Mouse (Mus musculus) right cerebral cortex, postnatal 10 days (tissue): ENCODE results near the gene Cdk15.

Experiments
- DNase-seq, 2 experiments: peaks; one replicate each; pipeline ENCODE4 v3.0.0; 2021; ENCODE audit warnings: low spot score in 2 of 2

Cdk15 gene

DNA sequence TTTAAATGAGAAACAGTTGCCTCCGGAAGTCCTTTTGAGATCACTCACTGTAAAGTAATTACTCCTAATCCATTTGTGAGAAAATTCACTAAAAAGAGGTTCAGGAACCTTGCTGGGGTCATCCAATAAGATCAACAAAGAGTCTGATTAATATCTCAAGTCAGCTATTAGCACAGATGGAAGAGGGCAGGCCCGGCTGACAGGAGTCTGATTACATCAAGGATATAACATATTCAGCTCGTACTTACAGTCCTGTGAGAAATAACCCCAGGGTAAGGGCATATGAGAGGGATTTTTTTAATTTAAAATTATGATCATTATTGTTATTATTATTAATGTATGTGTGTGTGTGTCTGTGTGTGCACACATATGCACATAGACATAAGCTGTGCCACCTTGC, 15.5 kb downstream of the Cdk15 start:
- DNase-seq, result no peak

GRCm38 (mm10) chr1:59285880-59286279, 29.2 kb downstream of the Cdk15 start:
- DNase-seq, result no peak

DNA sequence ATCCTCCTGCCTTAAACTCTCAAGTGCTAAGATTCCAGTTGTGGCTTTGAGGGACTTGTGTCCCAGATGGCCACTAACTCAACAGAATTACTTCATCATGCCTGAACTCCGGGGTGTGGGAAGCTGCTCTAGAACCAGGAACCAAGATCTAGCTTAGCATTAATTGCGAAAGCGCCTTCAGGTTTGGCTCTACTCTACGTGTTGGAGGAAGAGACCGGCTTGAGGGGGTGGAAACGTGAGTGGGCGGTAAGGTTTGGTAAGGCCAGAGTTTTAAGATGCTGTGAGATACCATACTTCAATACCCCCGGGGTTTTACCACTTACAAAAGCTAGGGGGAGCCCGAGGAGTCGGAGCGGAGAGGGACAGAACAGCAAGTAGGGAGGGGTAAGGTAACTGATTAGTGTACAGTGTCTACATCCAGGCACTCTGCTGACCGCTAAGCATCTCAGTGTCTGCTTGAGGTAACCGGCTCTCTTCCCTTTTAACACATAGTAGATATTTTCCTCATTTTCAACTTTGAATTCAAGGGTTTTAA, 29.7 kb downstream of the Cdk15 start:
- no peak for DNase-seq

GRCm38 (mm10) chr1:59287733-59288132, 31.0 kb downstream of the Cdk15 start:
- DNase-seq, result no peak

GRCm38 (mm10) chr1:59291652-59292051, 34.9 kb downstream of the Cdk15 start:
- DNase-seq, result no peak

DNA sequence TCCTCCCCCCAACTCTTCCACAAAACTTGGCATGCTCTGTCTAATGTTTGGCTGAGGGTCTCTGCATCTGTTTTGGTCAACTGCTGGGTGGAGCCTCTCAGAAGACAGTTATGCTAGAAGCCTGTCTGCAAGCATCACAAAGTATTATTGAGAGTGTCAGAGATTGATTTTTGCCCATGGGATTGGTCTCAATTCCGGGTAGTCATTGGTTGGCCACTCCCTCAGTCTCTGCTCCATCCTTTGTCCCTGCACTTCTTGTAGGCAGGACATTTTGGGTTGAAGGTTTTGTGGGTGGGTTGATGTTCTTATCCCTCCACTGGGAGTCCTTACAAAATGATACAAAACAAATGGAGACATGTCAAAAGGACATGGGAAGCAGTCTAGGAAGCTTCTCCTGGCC, 39.1 kb downstream of the Cdk15 start:
- DNase-seq, result no peak

DNA sequence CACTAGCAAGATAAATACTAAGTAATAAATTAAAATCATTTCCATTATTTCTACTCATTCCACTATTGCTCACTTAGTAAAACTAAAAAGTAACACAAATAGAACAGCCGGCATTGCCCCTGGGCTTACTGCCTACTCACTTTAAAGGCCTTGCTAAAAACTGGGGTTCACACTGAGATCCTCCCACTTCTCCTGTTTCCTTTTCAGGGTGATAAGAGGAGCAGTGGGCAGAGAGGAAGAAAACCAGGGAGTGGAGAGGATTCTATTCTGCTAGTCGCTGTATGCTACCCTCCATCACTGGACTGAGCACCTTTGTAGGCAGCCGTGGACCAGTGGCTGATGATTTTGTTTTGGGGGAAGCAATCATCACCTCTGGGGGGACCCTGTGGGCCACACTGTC, 40.5 kb downstream of the Cdk15 start:
- no peak for DNase-seq

DNA sequence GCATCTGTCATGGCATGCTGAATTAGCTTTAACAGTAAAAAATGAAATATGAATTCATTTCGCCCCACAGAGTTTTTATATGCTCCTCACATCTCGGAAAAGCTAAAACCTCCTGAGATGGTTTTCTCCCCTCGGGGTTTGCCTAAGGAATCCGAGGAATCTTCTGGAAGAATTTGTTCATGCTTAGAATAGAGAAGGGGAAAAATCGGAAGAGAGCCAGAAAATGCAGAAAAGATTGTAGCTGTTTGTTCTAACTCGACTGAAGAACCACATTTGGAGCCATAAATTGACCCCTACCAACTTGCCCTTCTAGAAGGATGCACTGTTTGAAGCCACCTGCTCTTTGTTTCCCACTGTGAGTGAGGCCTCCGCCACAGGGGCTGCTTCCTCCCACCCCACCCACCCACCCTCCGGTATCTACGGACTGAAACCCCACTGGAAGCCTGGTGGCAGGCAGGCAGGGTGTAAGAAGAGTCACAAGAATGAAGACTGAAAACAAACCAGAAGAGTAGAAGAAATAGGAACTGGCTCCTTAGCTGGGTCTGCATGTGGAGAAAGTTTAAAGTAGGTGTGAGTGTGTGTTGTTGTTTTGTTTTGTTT, 41.9 kb downstream of the Cdk15 start:
- no peak for DNase-seq

DNA sequence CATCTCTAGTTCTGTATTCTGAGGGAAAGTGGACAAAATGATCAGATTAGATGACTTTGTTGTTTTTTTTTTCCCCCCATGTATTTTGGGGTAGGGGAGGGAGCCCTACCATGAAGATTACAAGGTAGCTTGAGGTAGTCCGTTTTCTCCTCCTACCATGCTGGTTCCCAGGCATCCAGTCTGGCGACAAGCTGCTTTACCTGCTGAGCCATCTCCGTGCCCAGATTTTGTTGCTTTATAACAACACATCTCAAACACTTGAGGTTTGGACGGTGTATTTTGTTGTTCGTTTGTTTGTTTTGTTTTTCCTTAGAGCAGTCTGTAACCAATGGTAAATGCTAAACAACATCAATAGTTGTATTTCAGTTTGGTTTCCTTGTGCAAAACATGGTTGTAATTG, 50.6 kb downstream of the Cdk15 start:
- DNase-seq, result no peak

DNA sequence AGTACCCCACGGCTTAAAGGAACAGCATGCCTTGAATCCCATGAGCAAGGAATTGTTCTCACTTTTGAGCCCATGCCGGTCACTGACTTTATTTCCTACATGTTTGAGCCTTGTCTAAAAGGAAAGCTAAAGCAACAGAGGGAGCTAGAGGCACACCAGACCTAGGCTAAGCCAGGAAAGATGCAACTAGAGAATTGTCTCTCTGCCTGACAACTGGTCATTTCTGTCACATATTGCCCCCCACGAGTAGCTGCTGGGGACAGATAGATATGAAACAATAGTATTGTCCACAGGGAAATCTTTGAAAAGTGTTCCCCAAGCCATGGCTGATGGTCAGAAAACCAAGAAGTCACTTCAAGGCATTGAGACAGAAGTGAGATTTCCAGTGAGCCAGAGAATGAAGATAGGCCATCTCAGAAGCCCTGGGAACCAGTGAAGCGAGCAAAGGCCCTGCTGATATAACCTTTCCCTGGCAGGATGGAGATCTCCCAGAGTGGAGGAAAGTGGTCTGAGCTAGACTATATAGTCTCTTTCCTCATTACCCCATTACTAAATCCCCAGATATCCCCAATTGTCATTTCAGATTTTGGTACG, 54.7 kb downstream of the Cdk15 start:
- DNase-seq, result no peak

DNA sequence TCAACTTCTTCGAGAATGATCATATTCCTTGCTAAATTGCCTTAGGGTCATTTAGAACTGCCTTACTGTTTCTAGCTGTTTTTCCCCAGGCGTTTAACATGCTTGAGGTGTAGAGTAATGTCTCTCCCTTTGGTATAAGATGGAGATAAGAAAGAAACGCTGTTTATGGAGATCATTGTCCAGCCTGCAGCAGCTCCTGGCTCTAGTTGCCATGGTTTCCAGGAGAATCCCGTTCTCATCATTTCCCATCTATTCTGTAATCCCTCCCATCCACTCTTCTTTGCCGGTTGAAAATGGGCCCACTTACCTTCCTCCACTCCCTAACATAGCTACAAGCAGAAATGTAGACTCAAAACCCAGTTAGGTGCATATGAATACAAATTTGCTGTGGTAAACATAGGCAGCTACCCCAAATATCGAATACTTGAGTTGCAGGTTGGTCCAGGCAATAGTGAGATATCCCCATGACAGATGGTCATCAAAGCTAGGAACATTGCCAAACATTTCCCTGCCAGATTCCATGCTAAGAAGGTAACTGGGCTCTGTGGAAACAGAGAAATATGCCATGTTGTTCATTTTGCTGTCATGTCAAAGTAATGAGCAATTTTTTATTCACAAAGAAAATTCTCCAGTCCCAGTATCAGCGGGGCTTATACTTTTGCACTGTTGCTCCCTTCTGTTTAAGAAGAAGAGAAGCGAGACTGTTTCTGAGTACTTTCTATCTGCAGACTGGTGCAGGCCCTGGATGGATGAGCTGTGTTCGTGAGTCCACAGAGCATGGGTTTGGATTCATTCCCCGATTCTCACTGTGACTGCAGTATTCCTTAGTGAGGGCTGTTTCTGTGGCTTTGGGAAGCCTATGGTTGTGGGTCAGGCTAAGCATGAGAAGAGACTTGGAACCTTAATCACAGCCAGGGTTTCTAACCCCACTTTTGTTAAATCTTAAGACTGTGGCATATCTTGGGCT, 55.8 kb downstream of the Cdk15 start:
- no peak for DNase-seq

DNA sequence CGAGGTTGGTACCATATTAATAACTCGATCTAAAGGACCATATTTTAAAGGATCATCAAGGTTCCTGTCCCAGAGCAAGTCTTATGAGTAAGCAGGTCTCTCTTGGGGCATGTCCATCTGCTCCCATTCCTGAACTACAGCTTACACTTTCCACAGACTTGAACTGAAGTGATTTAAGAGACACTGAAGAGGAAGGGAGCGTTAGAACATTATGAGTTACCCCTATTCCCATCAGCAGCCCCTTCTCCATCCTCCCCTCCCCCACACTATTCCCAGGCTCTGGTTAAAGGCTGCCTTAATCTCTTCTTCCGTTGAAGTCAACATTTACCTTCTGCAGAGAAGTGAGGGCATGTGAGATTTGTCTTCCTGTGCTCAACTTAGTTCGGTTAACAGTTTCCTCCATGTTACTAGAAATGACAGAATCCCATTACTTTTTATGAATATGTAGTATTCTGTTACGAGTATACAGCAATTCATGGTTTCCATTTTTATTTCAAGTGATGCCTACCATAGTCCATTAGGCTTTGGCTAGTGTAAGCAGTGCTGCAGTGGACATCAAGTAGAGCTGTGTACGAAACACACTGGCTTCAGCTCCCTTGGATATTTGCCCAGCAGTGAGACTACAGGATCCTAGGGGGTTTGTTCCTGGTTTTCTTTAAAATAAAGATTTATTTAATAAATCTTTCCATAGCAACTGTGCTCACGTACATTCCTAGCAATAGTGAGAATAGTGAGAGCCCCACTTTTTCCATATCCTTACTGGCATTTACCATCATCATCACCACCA, 56.6 kb downstream of the Cdk15 start:
- DNase-seq, result no peak

- DNase-seq, result no peak
Measured at GRCm38 (mm10) chr1:59315057-59315807, 58.5 kb downstream of the Cdk15 start.

DNA sequence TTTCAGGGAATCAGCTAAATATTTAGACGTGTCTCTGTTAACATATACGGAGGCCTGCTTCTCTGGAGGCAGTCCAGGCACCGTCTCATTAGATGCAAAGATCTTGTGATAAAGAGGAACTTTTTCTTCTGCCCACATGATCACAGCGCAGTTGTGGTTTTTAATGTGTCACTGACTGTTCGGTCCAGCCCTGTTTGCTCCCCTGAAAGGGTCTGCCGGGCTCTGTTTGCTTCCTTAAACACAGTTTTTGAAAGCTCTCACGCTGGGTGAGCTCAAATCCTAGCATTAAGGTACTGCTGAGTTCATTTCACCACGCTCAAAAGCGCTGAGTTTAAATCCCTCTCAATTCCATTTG, 59.3 kb downstream of the Cdk15 start:
- DNase-seq, result no peak

DNA sequence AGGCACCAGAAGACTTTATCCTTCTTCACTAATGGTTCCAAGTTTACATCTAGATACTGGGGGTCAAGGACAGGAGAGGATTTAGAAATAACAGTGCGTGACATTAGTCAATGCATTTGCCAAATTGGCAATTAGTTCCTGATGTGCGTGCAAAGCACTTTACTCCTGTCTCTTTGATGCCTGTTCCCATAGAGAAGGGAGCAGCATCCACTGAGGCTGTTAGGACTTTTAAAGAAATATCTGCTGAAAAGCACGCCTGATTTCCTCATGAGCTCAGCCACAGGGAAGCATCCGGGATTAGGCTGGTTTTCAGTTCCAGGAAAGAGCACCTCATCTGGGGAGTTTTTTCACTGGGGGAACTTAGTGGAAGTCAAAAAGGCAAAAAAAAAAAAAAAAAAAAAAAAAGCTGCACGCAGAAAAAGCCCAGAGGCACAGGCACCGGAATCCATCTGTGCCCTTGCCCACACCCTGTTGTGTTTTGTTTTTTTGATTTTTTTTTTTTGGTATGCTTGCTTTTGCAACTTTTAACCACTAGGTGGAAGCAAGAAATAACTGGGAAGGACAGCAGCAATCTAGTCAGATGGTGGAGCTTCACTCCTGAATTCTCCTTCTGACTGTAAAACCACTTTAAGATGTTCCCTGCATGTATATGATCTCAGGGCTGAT, 59.8 kb downstream of the Cdk15 start:
- DNase-seq, result no peak

- no peak for DNase-seq
Measured at GRCm38 (mm10) chr1:59317397-59317796, 60.7 kb downstream of the Cdk15 start.

DNA sequence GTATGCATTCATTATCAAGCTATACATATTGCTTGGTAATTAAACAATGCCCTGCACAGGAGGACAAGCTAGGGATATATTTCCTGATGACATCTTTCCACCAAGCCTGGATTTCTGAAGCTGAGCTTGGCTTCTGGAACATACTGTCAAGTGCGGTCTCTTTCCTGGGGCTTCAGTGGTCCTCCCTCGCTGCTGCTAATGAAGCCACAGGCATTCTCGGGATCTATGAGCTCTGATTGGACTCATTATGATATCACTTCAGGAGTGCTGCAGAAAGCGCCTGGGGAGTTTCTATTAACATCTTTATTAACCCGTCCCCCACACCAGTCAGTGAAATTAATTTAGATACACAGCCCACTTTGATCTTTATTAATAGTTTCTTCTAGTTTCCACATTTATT, 62.2 kb downstream of the Cdk15 start:
- DNase-seq, result no peak

DNA sequence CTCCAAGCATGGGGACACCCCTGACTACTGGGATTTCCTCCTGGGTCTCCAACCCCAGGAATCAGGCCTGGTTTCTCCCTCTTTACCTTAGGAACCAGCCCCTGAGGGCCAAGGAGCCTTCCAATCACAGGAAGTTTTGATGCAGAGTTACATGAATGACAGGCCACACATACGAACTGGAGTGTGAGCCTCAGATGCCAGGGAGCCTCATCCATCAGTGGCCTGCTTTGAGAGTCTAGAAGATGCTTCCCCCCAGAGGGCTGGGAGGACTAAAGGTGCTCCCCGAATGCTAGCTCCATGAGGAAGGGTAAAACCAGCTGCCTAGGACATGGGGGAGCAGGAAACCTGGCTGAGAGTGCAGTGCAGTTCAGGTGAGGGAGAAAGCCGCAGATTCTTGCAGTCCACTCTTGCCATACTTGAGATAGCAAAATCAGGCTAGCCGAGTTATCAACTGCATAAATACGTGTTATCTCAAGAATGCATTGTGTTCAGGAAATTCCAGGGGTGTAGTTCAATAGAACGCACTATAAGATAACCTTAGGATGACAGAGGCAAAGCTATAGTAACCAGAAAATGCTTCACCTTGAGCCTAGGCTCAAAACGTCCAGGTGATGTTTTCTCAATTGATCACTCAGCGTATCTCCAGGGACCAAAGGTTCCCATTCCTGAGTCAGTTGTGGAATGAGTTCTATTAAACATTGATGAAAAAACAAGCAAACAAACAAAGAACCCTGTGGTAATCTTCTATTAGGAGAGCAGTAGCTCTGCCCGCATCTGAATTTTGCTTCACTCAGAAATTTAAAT, 64.6 kb downstream of the Cdk15 start:
- DNase-seq, result no peak

DNA sequence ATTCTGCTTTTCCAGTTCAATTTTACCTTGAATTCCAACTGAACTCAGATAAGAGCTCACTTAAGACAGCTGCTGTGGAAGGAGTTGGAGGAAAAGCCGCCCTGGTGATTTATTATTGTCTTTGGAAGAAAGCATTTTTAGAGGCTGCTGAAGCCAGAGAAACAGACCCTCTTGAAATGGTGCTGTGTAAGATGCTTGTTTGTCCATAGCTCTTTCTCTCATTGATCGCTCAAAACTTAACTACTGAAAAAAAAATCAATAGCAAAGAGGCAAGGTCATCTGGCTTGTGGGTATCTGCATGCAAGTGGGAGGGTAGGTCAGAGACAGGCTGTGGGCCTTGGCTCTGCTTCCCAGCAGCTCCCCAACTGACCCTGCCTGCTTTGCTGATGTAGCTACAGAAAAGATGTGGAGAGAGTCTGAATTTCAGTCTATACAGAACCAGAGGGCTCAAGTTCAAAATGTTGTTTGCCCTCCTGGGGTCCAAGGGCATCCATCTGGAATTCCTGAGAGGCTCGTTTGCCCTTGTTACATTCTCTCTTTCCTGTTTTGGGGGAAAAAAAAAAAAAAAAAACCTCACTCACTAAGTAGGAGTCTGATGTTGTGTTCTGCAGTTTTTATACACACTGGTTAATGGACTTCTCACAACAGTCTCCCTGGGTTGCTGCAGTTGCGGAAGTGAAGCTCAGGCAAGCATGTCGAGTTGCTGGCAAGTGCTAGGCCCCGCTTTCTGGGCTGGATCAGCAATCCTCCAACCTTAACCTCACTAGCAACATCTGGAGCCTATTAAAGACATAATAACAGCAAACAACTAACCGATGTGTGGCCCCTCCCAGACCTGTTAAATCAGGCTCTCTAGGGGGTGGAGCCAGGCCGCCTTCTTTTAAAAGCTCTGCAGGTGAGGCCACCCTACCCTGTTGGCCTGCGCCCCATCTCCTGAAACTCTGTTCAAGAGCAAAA, 65.5 kb downstream of the Cdk15 start:
- DNase-seq, result no peak
